Mouse (Mus musculus): Measurements from ENCODE around the gene Flt3l. TPM values are rescaled to one million over a fixed set of nuclear protein-coding genes. Genes with fewer than 3 reads are reported as not detected.

The Flt3l gene
- polyA plus RNA-seq, 1 experiment = 151 TPM

GRCm38 (mm10) chr7:45095367-45095766 is 40.9 kb downstream of the Flt3l start:
- TF ChIP-seq CTCF (IDR thresholded peaks at IDR 0.05; ENCODE audit: insufficient read depth, low read length) = no peak
- TF ChIP-seq POLR2A (IDR thresholded peaks at IDR 0.05; ENCODE audit: borderline replicate concordance, extremely low read depth, low read depth, low read length) = no peak
- WGBS = 72% methylated on average over 6 of the region's 6 CpGs
- no peak overlapping the region for H3K4me3 ChIP-seq (replicated peaks; ENCODE audit: extremely low read depth, low read depth, low read length)
- H3K4me1 ChIP-seq (ENCODE audit: control insufficient read depth, insufficient read depth, low read length) = peaks cover 2% of the 10 kb centered on the region; the same call in 1 of the 2 replicates
- DNase-seq = no peak

GRCm38 (mm10) chr7:45094121-45094520 is 42.1 kb downstream of the Flt3l start:
- WGBS = 63% methylated on average over 7 of the region's 7 CpGs
- DNase-seq = no peak
- no peak overlapping the region for H3K4me3 ChIP-seq (replicated peaks; ENCODE audit: extremely low read depth, low read depth, low read length)
- TF ChIP-seq POLR2A (IDR thresholded peaks at IDR 0.05; ENCODE audit: borderline replicate concordance, extremely low read depth, low read depth, low read length) = no peak
- TF ChIP-seq CTCF (IDR thresholded peaks at IDR 0.05; ENCODE audit: insufficient read depth, low read length) = no peak
- H3K4me1 ChIP-seq (ENCODE audit: control insufficient read depth, insufficient read depth, low read length) = peaks cover 2% of the 10 kb centered on the region; the same call in 1 of the 2 replicates

- DNase-seq = no peak
- WGBS = 42% methylated on average over 18 of the region's 18 CpGs
- peaks cover 2% of the 10 kb centered on the region; the same call in 1 of the 2 replicates for H3K4me1 ChIP-seq (ENCODE audit: control insufficient read depth, insufficient read depth, low read length)
- TF ChIP-seq CTCF (IDR thresholded peaks at IDR 0.05; ENCODE audit: insufficient read depth, low read length) (no peak), POLR2A (IDR thresholded peaks at IDR 0.05; ENCODE audit: borderline replicate concordance, extremely low read depth, low read depth, low read length) (no peak)
- H3K4me3 ChIP-seq (replicated peaks; ENCODE audit: extremely low read depth, low read depth, low read length) = no peak overlapping the region
Measured at GRCm38 (mm10) chr7:45093516-45093905, 42.7 kb downstream of the Flt3l start.

- H3K4me3 ChIP-seq (replicated peaks; ENCODE audit: extremely low read depth, low read depth, low read length) = no peak overlapping the region
- DNase-seq = no peak
- TF ChIP-seq POLR2A (IDR thresholded peaks at IDR 0.05; ENCODE audit: borderline replicate concordance, extremely low read depth, low read depth, low read length) (no peak), CTCF (IDR thresholded peaks at IDR 0.05; ENCODE audit: insufficient read depth, low read length) (no peak)
- 66% methylated on average over 12 of the region's 12 CpGs for WGBS
- peaks cover 2% of the 10 kb centered on the region; the same call in 1 of the 2 replicates for H3K4me1 ChIP-seq (ENCODE audit: control insufficient read depth, insufficient read depth, low read length)
Measured at GRCm38 (mm10) chr7:45092828-45093515, 43.3 kb downstream of the Flt3l start.

- no peak for TF ChIP-seq CTCF (IDR thresholded peaks at IDR 0.05; ENCODE audit: insufficient read depth, low read length)
- TF ChIP-seq POLR2A (IDR thresholded peaks at IDR 0.05; ENCODE audit: borderline replicate concordance, extremely low read depth, low read depth, low read length) = peak; percentile 46; the same call in 1 of the 2 replicates
- Histone ChIP-seq H3K4me3 (replicated peaks; ENCODE audit: extremely low read depth, low read depth, low read length) (peak within 1 kb of the TSS; percentile 37), H3K4me1 (ENCODE audit: control insufficient read depth, insufficient read depth, low read length) (peaks cover 2% of the 10 kb centered on the region; the same call in 1 of the 2 replicates)
- 1% methylated on average over 16 of the region's 16 CpGs for WGBS
- peak; percentile 45 for DNase-seq
Measured at GRCm38 (mm10) chr7:45092048-45092447, 44.2 kb downstream of the Flt3l start, which contains the start of gene Rcn3. Rcn3 (minus strand) TSS chr7:45092221.

GRCm38 (mm10) chr7:45091001-45091990 is 44.9 kb downstream of the Flt3l start:
- H3K4me3 ChIP-seq (replicated peaks; ENCODE audit: extremely low read depth, low read depth, low read length) = peak overlapping the region; percentile 37
- no peak for TF ChIP-seq CTCF (IDR thresholded peaks at IDR 0.05; ENCODE audit: insufficient read depth, low read length)
- no peak for TF ChIP-seq POLR2A (IDR thresholded peaks at IDR 0.05; ENCODE audit: borderline replicate concordance, extremely low read depth, low read depth, low read length)
- peaks cover 2% of the 10 kb centered on the region; the same call in 1 of the 2 replicates for H3K4me1 ChIP-seq (ENCODE audit: control insufficient read depth, insufficient read depth, low read length)
- WGBS = 22% methylated on average over 35 of the region's 35 CpGs
- DNase-seq = no peak

- peaks cover 2% of the 10 kb centered on the region; the same call in 1 of the 2 replicates for H3K4me1 ChIP-seq (ENCODE audit: control insufficient read depth, insufficient read depth, low read length)
- no peak overlapping the region for H3K4me3 ChIP-seq (replicated peaks; ENCODE audit: extremely low read depth, low read depth, low read length)
- DNase-seq = no peak
- TF ChIP-seq POLR2A (IDR thresholded peaks at IDR 0.05; ENCODE audit: borderline replicate concordance, extremely low read depth, low read depth, low read length) (no peak), CTCF (IDR thresholded peaks at IDR 0.05; ENCODE audit: insufficient read depth, low read length) (no peak)
- 74% methylated on average over 13 of the region's 13 CpGs for WGBS
Measured at GRCm38 (mm10) chr7:45090251-45090977, 45.8 kb downstream of the Flt3l start.

GRCm38 (mm10) chr7:45088597-45088996 is 47.6 kb downstream of the Flt3l start:
- Histone ChIP-seq H3K4me1 (ENCODE audit: control insufficient read depth, insufficient read depth, low read length) (peaks cover 2% of the 10 kb centered on the region; the same call in 1 of the 2 replicates), H3K4me3 (replicated peaks; ENCODE audit: extremely low read depth, low read depth, low read length) (no peak overlapping the region)
- no peak for TF ChIP-seq CTCF (IDR thresholded peaks at IDR 0.05; ENCODE audit: insufficient read depth, low read length)
- WGBS = 93% methylated on average over 17 of the region's 17 CpGs
- DNase-seq = no peak

- TF ChIP-seq POLR2A (IDR thresholded peaks at IDR 0.05; ENCODE audit: borderline replicate concordance, extremely low read depth, low read depth, low read length) (no peak), CTCF (IDR thresholded peaks at IDR 0.05; ENCODE audit: insufficient read depth, low read length) (no peak)
- H3K4me1 ChIP-seq (ENCODE audit: control insufficient read depth, insufficient read depth, low read length) = peaks cover 4% of the 10 kb centered on the region; the same call in 1 of the 2 replicates
- H3K4me3 ChIP-seq (replicated peaks; ENCODE audit: extremely low read depth, low read depth, low read length) = no peak overlapping the region
- no peak for DNase-seq
- WGBS = 82% methylated on average over 4 of the region's 4 CpGs
Measured at GRCm38 (mm10) chr7:45086084-45086483, 50.1 kb downstream of the Flt3l start.
